Mouse (Mus musculus) stomach, embryonic 15.5 days (tissue): ENCODE results near the gene Inka2. TPM values are rescaled to one million over a fixed set of nuclear protein-coding genes. Genes with fewer than 3 reads are reported as not detected.

ENCODE experiments used
- ATAC-seq: fragments of 200-750 bp; cut with Nextera tagmentation; 2 replicates; pipeline ENCODE4 v1.8.0; 2017; ENCODE audit warnings: low read depth, moderate number of reproducible peaks, moderate TSS enrichment; ENCODE audit not compliant: insufficient read depth, low FRiP score
- H3K27ac ChIP-seq: fragments of 300-500 bp; sonication (generic); 2 replicates; pipeline ENCODE4 v1.5.1; 2015; ENCODE audit warnings: mild to moderate bottlenecking, inconsistent platforms
- H3K27me3 ChIP-seq: fragments of 300-500 bp; sonication (generic); replicated peaks from 2 replicates; pipeline ENCODE4 v1.6.1; 2015; ENCODE audit warnings: inconsistent platforms
- H3K36me3 ChIP-seq: fragments of 300-500 bp; sonication (generic); 2 replicates; pipeline ENCODE4 v1.6.1; 2015; ENCODE audit warnings: inconsistent platforms
- H3K4me1 ChIP-seq: fragments of 300-500 bp; sonication (generic); 2 replicates; pipeline ENCODE4 v1.6.1; 2015; ENCODE audit warnings: inconsistent platforms
- H3K4me2 ChIP-seq: fragments of 300-500 bp; sonication (generic); 2 replicates; pipeline ENCODE4 v1.6.1; 2015; ENCODE audit warnings: mild to moderate bottlenecking, inconsistent platforms
- H3K4me3 ChIP-seq: fragments of 300-500 bp; sonication (generic); replicated peaks from 2 replicates; pipeline ENCODE4 v1.5.1; 2015; ENCODE audit warnings: inconsistent platforms
- H3K9ac ChIP-seq: fragments of 300-500 bp; sonication (generic); 2 replicates; pipeline ENCODE4 v1.6.1; 2015; ENCODE audit warnings: inconsistent platforms
- H3K9me3 ChIP-seq: fragments of 300-500 bp; sonication (generic); 2 replicates; pipeline ENCODE4 v1.6.1; 2016; ENCODE audit warnings: inconsistent platforms
- WGBS: fragments of 180-500 bp; shearing (Covaris S2); methylation state at CpG from one replicate; pipeline ENCODE4 v1.1.7; 2015; 5-methylcytosine and 5-hydroxymethylcytosine counted together
- polyA plus RNA-seq: library from polyadenylated mRNA; unstranded; fragments of >200 nt; fragmentation: Nextera tagmentation; extraction: Ambion mirVana; gene quantifications from 2 replicates; pipeline ENCODE4 v1.2.1, GENCODE M21; 2015

Gene Inka2
- polyA plus RNA-seq: 2.9 and 3.0 TPM in 2 replicates

- 6% methylated on average over 41 of the region's 43 CpGs for WGBS
- H3K9ac ChIP-seq: peak within 1 kb of the TSS; percentile 17
- peak within 1 kb of the TSS; percentile 48 for H3K4me3 ChIP-seq
- H3K4me1 ChIP-seq: peaks cover 21% of the 10 kb centered on the region
- H3K4me2 ChIP-seq: peak within 1 kb of the TSS; percentile 88
- H3K36me3 ChIP-seq: no peaks in the 10 kb centered on the region
- no peaks in the 10 kb centered on the region; the same call in 1 of the 2 replicates for H3K27me3 ChIP-seq
- peak within 1 kb of the TSS; percentile 69; the same call in 1 of the 2 replicates for H3K27ac ChIP-seq
- ATAC-seq: peak; percentile 93
- no peaks in the 10 kb centered on the region for H3K9me3 ChIP-seq
Observed at GRCm38 (mm10) chr3:105704031-105705008, at the start of gene Inka2. Inka2 (plus strand) TSS chr3:105704599.

GRCm38 (mm10) chr3:105655031-105655585 lies 49.3 kb upstream of the Inka2 start:
- Histone ChIP-seq H3K4me2 (no peak overlapping the region), H3K36me3 (no peaks in the 10 kb centered on the region), H3K4me3 (no peak overlapping the region), H3K27me3 (no peaks in the 10 kb centered on the region), H3K9me3 (no peaks in the 10 kb centered on the region), H3K27ac (no peak overlapping the region), H3K4me1 (no peaks in the 10 kb centered on the region), H3K9ac (no peak overlapping the region)
- no peak for ATAC-seq
- 87% methylated on average over 11 of the region's 11 CpGs for WGBS

- no peak for ATAC-seq
- H3K9me3 ChIP-seq: no peaks in the 10 kb centered on the region
- H3K4me2 ChIP-seq: no peak overlapping the region
- WGBS: 45% methylated on average over 2 of the region's 2 CpGs
- H3K9ac ChIP-seq: no peak overlapping the region
- no peak overlapping the region for H3K4me3 ChIP-seq
- H3K36me3 ChIP-seq: no peaks in the 10 kb centered on the region
- no peaks in the 10 kb centered on the region for H3K27me3 ChIP-seq
- no peak overlapping the region for H3K27ac ChIP-seq
- no peaks in the 10 kb centered on the region for H3K4me1 ChIP-seq
Observed at GRCm38 (mm10) chr3:105660530-105660929, 43.9 kb upstream of the Inka2 start.

GRCm38 (mm10) chr3:105663043-105663442 lies 41.4 kb upstream of the Inka2 start:
- Histone ChIP-seq H3K27me3 (no peaks in the 10 kb centered on the region), H3K4me3 (no peak overlapping the region), H3K4me1 (no peaks in the 10 kb centered on the region), H3K9me3 (no peaks in the 10 kb centered on the region), H3K27ac (no peak overlapping the region), H3K36me3 (no peaks in the 10 kb centered on the region), H3K4me2 (no peak overlapping the region), H3K9ac (no peak overlapping the region)
- ATAC-seq: no peak
- 44% methylated on average over 8 of the region's 8 CpGs for WGBS

- WGBS: 77% methylated on average over 9 of the region's 9 CpGs
- H3K27me3 ChIP-seq: no peaks in the 10 kb centered on the region
- H3K4me2 ChIP-seq: no peak overlapping the region
- H3K9ac ChIP-seq: no peak overlapping the region
- H3K36me3 ChIP-seq: no peaks in the 10 kb centered on the region
- H3K4me3 ChIP-seq: no peak overlapping the region
- ATAC-seq: no peak
- H3K9me3 ChIP-seq: no peaks in the 10 kb centered on the region
- H3K27ac ChIP-seq: no peak overlapping the region
- no peaks in the 10 kb centered on the region for H3K4me1 ChIP-seq
Observed at GRCm38 (mm10) chr3:105665105-105665765, 39.2 kb upstream of the Inka2 start.

- no peaks in the 10 kb centered on the region for H3K4me1 ChIP-seq
- no peak overlapping the region for H3K9ac ChIP-seq
- H3K4me2 ChIP-seq: no peak overlapping the region
- no peak for ATAC-seq
- H3K9me3 ChIP-seq: no peaks in the 10 kb centered on the region
- H3K4me3 ChIP-seq: no peak overlapping the region
- WGBS: 68% methylated on average over 4 of the region's 4 CpGs
- H3K27me3 ChIP-seq: no peaks in the 10 kb centered on the region
- H3K36me3 ChIP-seq: no peaks in the 10 kb centered on the region
- H3K27ac ChIP-seq: no peak overlapping the region
Observed at GRCm38 (mm10) chr3:105666996-105667523, 37.3 kb upstream of the Inka2 start.

- Histone ChIP-seq H3K4me3 (no peak overlapping the region), H3K27me3 (no peaks in the 10 kb centered on the region), H3K27ac (no peak overlapping the region), H3K9me3 (no peaks in the 10 kb centered on the region), H3K9ac (no peak overlapping the region), H3K4me2 (no peak overlapping the region), H3K36me3 (no peaks in the 10 kb centered on the region), H3K4me1 (no peaks in the 10 kb centered on the region)
- WGBS: 41% methylated on average over 9 of the region's 9 CpGs
- ATAC-seq: no peak
Observed at GRCm38 (mm10) chr3:105668161-105668560, 36.2 kb upstream of the Inka2 start.

GRCm38 (mm10) chr3:105669776-105670175 lies 34.6 kb upstream of the Inka2 start:
- H3K9ac ChIP-seq: no peak overlapping the region
- no peak overlapping the region for H3K4me2 ChIP-seq
- H3K36me3 ChIP-seq: no peaks in the 10 kb centered on the region
- no peak for ATAC-seq
- H3K4me1 ChIP-seq: no peaks in the 10 kb centered on the region
- no peaks in the 10 kb centered on the region for H3K27me3 ChIP-seq
- H3K9me3 ChIP-seq: no peaks in the 10 kb centered on the region
- no peak overlapping the region for H3K27ac ChIP-seq
- H3K4me3 ChIP-seq: no peak overlapping the region
- WGBS: 83% methylated on average over 3 of the region's 3 CpGs

GRCm38 (mm10) chr3:105670801-105671200 lies 33.6 kb upstream of the Inka2 start:
- H3K4me1 ChIP-seq: no peaks in the 10 kb centered on the region
- no peak overlapping the region for H3K4me2 ChIP-seq
- H3K9me3 ChIP-seq: no peaks in the 10 kb centered on the region
- H3K27ac ChIP-seq: no peak overlapping the region
- no peaks in the 10 kb centered on the region for H3K36me3 ChIP-seq
- H3K9ac ChIP-seq: no peak overlapping the region
- WGBS: 86% methylated on average over 1 of the region's 1 CpGs
- ATAC-seq: no peak
- H3K4me3 ChIP-seq: no peak overlapping the region
- no peaks in the 10 kb centered on the region for H3K27me3 ChIP-seq

- peak; percentile 53 for ATAC-seq
- H3K27me3 ChIP-seq: no peaks in the 10 kb centered on the region
- H3K9me3 ChIP-seq: no peaks in the 10 kb centered on the region
- no peaks in the 10 kb centered on the region for H3K4me1 ChIP-seq
- no peak overlapping the region for H3K27ac ChIP-seq
- 19% methylated on average over 7 of the region's 7 CpGs for WGBS
- peaks cover 18% of the 10 kb centered on the region for H3K36me3 ChIP-seq
- no peak overlapping the region for H3K9ac ChIP-seq
- H3K4me3 ChIP-seq: no peak overlapping the region
- no peak overlapping the region for H3K4me2 ChIP-seq
Observed at GRCm38 (mm10) chr3:105674595-105675218, 29.7 kb upstream of the Inka2 start.

- Histone ChIP-seq H3K9ac (no peak overlapping the region), H3K36me3 (peaks cover 21% of the 10 kb centered on the region), H3K27ac (no peak overlapping the region), H3K4me3 (no peak overlapping the region), H3K9me3 (no peaks in the 10 kb centered on the region), H3K4me2 (no peak overlapping the region), H3K27me3 (no peaks in the 10 kb centered on the region), H3K4me1 (no peaks in the 10 kb centered on the region)
- ATAC-seq: no peak
- 46% methylated on average over 2 of the region's 2 CpGs for WGBS
Observed at GRCm38 (mm10) chr3:105675932-105676331, 28.5 kb upstream of the Inka2 start.
